Mouse (Mus musculus): Measurements from ENCODE around the gene Dnah9. TPM values are rescaled to one million over a fixed set of nuclear protein-coding genes. Genes with fewer than 3 reads are reported as not detected.

Dnah9 gene
- not detected for polyA plus RNA-seq (2017; shearing (Covaris generic))

GRCm38 (mm10) chr11:66167801-66168651 lies at the start of gene Dnah9:
Dnah9 (minus strand) TSS chr11:66168551.

GRCm38 (mm10) chr11:65806909-65807504 lies 361.3 kb downstream of the Dnah9 start, which contains the start of gene Zkscan6:
Zkscan6 (plus strand) TSS chr11:65807175.

GRCm38 (mm10) chr11:65788154-65788553 lies 380.2 kb downstream of the Dnah9 start, which contains the start of gene Map2k4:
Map2k4 (minus strand) TSS chr11:65788297.

